Mouse (Mus musculus) erythroid progenitor cell, adult 5-6 weeks (primary cell): Measurements from ENCODE around the gene Cyp26c1. TPM values are rescaled to one million over a fixed set of nuclear protein-coding genes. Genes with fewer than 3 reads are reported as not detected.
A peak's percentile ranks its signal among the peaks of the same experiment; 100 is the strongest.

Source experiments
- ATAC-seq: replicated peaks from 2 replicates; pipeline ENCODE4 v1.8.0; 2016; ENCODE audit warnings: moderate number of reproducible peaks, mild to moderate bottlenecking, moderate TSS enrichment, inconsistent platforms; ENCODE audit not compliant: poor library complexity, low FRiP score, severe bottlenecking
- total RNA-seq, 2 experiments: library from RNA; stranded (forward) in 1 of 2; stranded (reverse) in 1 of 2; fragments of 150-400 nt in 1 of 2; fragments of 186-747, 209-891 nt in 1 of 2; gene quantifications; 2 replicates each; pipeline versions ENCODE4 v1.2.3 to v1.2.4; 2015 to 2017; ENCODE audit warnings: low replicate concordance in 2 of 2

Gene Cyp26c1
- total RNA-seq, 2 experiments from 2014 or later, result not detected

DNA sequence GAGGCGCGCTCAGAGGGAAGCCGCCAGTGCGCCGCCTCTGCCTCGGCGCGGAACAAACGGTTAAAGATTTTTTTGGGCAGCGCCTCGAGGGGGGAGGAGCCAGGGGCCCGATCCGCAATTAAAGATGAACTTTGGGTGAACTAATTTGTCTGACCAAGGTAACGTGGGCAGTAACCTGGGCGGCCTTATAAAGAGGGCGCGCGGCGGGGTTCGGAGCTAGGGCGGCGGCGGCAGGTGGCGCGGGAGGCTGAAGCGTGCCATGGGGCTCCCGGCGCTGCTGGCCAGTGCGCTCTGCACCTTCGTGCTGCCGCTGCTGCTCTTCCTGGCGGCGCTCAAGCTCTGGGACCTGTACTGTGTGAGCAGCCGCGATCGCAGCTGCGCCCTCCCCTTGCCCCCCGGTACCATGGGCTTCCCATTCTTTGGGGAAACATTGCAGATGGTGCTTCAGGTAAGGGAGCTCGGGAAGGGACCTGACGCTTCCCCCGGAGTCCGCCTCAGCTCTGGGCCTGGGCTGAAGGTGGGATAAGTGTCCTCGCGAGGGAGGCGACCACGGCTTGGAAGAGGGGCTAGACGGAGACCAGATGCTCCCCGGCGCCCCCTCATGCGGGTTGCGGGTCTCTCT lies 12.4 kb downstream of the Cyp26c1 start, which contains the start of gene Cyp26a1:
Gene Cyp26a1, plus strand, starts transcription at position 148 of the 622 bp plus-strand sequence.
- ATAC-seq, result no peak

- no peak for ATAC-seq
Observed at GRCm38 (mm10) chr19:37698273-37699160, 13.1 kb downstream of the Cyp26c1 start.

DNA sequence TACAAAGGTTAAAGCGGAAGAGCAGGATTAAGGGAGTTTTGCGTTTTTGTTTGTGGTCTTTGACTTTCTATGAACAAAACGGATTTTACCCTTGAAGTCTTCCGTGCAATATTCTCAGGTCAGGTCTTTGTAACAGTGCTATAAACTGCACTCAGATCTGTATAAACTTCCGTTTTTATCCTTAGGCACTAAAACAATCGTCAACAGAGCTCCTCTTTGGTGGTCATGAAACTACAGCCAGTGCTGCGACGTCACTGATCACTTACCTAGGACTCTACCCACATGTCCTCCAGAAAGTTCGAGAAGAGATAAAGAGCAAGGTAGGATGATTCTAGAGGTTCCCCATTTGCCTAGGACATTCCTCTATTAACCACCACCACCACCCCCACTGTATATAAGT lies 14.3 kb downstream of the Cyp26c1 start:
- ATAC-seq, result no peak

GRCm38 (mm10) chr19:37702377-37703076 lies 17.1 kb downstream of the Cyp26c1 start:
- ATAC-seq, result no peak

DNA sequence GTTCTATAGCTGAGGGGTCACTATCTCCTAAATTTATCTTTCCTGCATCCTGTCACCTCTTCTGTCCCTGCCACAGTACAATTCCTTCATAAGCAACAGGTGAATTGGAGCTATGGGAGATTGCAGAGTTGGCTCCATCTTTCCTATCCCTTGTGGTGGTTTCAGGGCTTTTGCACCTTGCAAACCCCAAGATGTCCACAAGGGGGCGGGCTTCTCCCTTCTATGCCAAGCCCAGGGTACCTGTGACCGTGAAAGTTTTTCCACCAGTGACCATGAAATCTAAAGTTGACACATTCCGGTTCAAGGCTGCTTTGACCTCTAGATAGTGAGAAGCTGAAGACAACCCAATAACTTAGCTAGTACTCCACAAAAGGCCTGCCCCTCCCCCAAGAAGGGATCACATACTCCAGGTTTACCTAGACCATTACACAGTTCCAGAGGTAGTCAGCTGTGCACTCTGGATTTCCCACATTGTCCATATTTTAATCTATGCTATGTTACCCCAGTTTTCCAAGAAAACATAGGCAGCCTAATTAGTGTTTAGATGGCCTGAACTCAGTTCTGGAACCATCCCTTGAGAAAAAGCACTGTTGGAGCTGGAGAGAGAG lies 18.6 kb downstream of the Cyp26c1 start:
- peak; percentile 70 for ATAC-seq

DNA sequence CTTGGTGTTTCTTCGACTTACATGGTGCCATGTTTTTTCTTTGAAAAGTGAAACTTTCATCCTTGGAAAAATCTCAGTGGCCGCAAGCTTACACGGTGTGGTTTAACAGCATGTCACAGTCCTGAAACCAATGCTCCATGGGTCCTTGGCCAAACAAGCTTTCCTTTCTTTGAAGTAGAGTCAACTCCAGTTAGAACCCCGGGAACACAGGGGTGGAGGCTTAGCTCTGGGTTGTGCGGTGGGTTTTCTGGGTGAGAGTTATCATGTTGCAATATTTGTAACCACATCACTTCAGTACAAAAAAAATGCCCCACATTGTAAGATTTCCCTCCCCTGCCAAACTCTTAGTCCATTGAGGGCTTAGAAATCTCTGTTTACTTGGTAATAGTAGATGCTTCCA lies 20.3 kb downstream of the Cyp26c1 start:
- no peak for ATAC-seq

GRCm38 (mm10) chr19:37714681-37715080 lies 29.3 kb downstream of the Cyp26c1 start:
- ATAC-seq, result no peak

GRCm38 (mm10) chr19:37715980-37716379 lies 30.6 kb downstream of the Cyp26c1 start:
- no peak for ATAC-seq

- ATAC-seq, result no peak
Observed at GRCm38 (mm10) chr19:37716524-37717175, 31.3 kb downstream of the Cyp26c1 start.

GRCm38 (mm10) chr19:37719166-37719565 lies 33.8 kb downstream of the Cyp26c1 start:
- ATAC-seq, result no peak

DNA sequence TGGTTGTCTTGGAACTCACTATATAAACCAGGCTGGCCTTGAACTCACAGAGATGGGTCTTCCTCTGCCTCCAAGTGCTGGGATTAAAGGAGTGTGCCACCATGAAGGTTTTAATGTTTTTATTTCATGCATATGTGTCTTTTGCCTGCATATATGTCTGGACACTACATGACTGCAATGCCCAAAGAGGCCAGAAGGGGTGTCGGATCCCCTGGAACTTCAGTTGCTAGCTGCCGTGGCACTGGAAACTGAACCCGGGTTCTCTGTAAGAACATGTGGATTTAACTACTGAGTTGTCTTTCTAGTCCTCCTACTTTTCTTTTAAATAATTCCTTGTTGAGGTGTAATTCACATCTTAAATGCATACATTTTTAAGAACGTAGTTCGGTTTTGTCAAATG lies 39.2 kb downstream of the Cyp26c1 start:
- no peak for ATAC-seq

- no peak for ATAC-seq
Observed at GRCm38 (mm10) chr19:37726585-37726984, 41.2 kb downstream of the Cyp26c1 start.

DNA sequence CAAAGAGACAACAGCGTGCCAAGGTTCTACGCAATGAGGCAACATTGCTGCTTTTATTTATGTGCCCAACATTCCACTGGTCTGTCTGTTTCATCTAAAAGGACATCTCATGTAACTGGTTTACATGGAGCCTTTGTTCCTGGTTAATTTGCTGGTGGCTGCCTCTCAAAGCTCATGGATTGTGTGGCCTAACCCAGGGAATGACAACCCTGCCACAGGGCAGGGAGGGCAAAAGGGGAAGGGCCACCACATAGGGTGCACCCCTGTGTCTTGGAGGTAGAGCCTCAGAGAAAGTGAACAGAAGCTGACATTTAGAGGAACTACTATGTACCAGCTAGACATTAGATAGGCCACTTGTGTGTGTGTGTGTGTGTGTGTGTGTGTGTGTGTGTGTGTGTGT lies 42.0 kb downstream of the Cyp26c1 start:
- ATAC-seq, result no peak

DNA sequence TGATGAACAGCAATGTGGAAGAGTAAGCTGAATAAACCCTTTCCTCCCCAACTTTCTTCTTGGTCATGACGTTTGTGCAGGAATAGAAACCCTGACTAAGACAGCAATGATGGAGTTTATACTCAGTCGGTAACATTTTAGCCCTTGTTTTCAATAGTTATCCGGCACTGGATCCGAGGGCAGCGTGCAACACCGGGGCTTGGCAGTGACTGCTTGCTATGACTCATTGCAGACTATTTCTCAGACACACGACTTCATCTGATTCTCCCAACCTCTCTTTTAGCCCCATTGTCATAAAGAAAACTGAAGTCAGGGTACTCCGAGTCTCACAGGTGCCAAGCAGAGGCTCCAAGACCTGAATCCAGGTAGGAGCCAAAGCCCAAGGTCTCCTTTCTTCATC lies 50.0 kb downstream of the Cyp26c1 start:
- ATAC-seq, result no peak

DNA sequence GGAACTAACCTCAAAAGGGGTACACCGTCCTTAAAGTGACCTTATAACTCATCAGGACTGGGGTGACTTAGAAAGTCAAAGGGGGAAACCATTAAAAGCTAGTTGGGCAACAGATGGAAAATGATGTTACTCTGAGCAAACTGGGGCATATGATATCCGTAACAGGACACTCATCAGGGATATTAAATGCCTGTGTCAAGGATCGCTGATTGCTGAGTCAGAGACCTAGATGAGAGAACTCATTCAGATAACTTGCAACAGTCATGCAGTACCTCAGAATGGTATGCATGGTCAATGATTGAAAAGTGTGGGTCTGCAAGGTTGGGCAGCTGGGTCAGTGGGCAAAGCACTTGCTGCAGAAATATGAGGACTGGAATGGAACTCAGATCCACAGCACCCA lies 53.2 kb downstream of the Cyp26c1 start:
- ATAC-seq, result no peak

DNA sequence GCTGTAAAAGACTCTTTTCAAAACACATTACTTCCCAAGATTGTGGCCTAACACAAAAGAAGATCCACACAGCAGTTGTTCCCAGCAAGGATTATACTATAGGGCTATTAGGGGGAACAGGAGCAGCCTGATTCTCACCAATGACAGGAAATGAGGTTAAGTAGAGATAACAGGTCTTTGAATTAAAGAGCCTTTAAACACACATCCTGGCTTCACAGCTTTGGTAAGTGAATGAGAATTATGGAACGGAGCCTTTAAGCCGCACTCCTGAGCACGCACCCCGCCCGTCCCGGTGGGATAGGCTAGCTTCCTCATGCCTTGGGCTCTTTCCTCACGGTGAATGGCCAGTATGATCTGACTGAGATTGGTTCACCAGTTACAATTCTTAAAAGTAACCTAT lies 54.7 kb downstream of the Cyp26c1 start:
- no peak for ATAC-seq
